Mouse (Mus musculus) heart, adult 2 months (tissue): ENCODE data around the gene Cebpb.

Source experiments
- CTCF ChIP-seq: fragments of 200-600 bp; IDR thresholded peaks from 2 replicates; pipeline ENCODE4 v1.8.1; 2022; ENCODE audit warnings: antibody characterized with exemption, mild to moderate bottlenecking, moderate library complexity
- POLR2A ChIP-seq: fragments of 200-500 bp; IDR thresholded peaks from 2 replicates; pipeline ENCODE4 v1.6.1; 2011; ENCODE audit warnings: mild to moderate bottlenecking, low read depth, low read length, control low read depth; ENCODE audit not compliant: insufficient read depth

DNA sequence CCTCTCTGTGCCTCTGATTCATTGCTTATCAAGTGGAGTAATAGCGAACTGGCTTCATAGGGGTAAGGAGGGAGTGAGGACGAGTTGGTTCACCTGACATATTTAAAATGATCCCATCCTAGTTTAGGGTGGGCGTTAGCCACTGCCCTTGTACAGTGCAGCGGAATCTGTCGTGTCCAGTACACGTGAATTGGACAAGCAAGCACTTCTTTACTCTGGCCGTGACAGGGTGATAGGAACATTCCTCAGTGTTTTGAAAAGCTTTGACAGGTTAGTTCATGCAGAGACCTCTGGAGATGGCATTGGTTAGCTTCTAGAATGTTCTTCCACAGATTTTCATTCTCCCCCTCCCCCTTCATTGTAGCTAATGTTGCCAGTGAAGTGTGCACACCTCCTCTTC is 6.2 kb downstream of the Cebpb start:
- TF ChIP-seq POLR2A (no peak), CTCF (no peak)
